Mouse (Mus musculus) neural tube, postnatal 0 days (tissue): ENCODE results near the gene Olfr373. TPM values are rescaled to one million over a fixed set of nuclear protein-coding genes. Genes with fewer than 3 reads are reported as not detected.

Experiments
- polyA plus RNA-seq: library from polyadenylated mRNA; unstranded; fragments of >200 nt; fragmentation: Nextera tagmentation; extraction: Ambion mirVana; gene quantifications from 2 replicates; pipeline ENCODE4 v1.2.1, GENCODE M21; 2015

Olfr373 gene
- not detected in 2 replicates for polyA plus RNA-seq

GRCm38 (mm10) chr8:72082877-72083276, at the start of gene Olfr373:
Olfr373 (plus strand) TSS chr8:72083177.

GRCm38 (mm10) chr8:72040918-72041317, 42.1 kb upstream of the Olfr373 start, which contains the start of gene Olfr372:
Olfr372 (plus strand) TSS chr8:72041218.

GRCm38 (mm10) chr8:72106740-72107139, 23.8 kb downstream of the Olfr373 start, which contains the start of gene Olfr374:
Olfr374 (plus strand) TSS chr8:72107040.

GRCm38 (mm10) chr8:72134756-72135445, 51.9 kb downstream of the Olfr373 start, which contains the start of gene Tpm4:
Tpm4 (plus strand) TSS chr8:72134975.

Other genes starting within 250 kb of the Olfr373 start
- gene Zfp709, start 201.2 kb upstream of the Olfr373 start, polyA plus RNA-seq: 5.1 and 5.7 TPM in 2 replicates
- gene Zfp882, start 174.6 kb upstream of the Olfr373 start, polyA plus RNA-seq: 10.9 and 11.4 TPM in 2 replicates
- gene Zfp617, start 174.5 kb upstream of the Olfr373 start, polyA plus RNA-seq: 26.3 and 26.8 TPM in 2 replicates
- gene Zfp961, start 132.1 kb upstream of the Olfr373 start, polyA plus RNA-seq: 12.7 and 13.6 TPM in 2 replicates
- gene Cyp4f18, start 73.6 kb upstream of the Olfr373 start, polyA plus RNA-seq: 1.3 and 1.6 TPM in 2 replicates
- gene Olfr372, start 42.0 kb upstream of the Olfr373 start, polyA plus RNA-seq: not detected in 2 replicates
- gene Olfr374, start 23.9 kb downstream of the Olfr373 start, polyA plus RNA-seq: not detected in 2 replicates
- 100 and 103 TPM in 2 replicates for gene Tpm4, start 51.8 kb downstream of the Olfr373 start, polyA plus RNA-seq
- gene Rab8a, start 78.0 kb downstream of the Olfr373 start, polyA plus RNA-seq: 61.4 and 65.5 TPM in 2 replicates
- gene Hsh2d, start 106.5 kb downstream of the Olfr373 start, polyA plus RNA-seq: not detected in 2 replicates
- not detected in 2 replicates for gene Cib3, start 129.7 kb downstream of the Olfr373 start, polyA plus RNA-seq
- not detected in 2 replicates for gene Gm11034, start 130.5 kb downstream of the Olfr373 start, polyA plus RNA-seq
- gene Fam32a, start 136.6 kb downstream of the Olfr373 start, polyA plus RNA-seq: 62.6 and 65.6 TPM in 2 replicates
- 198 and 225 TPM in 2 replicates for gene Ap1m1, start 156.8 kb downstream of the Olfr373 start, polyA plus RNA-seq
- 6.4 and 8.0 TPM in 2 replicates for gene Gm10282, start 222.1 kb downstream of the Olfr373 start, polyA plus RNA-seq
- 12.0 and 15.9 TPM in 2 replicates for gene Klf2, start 235.9 kb downstream of the Olfr373 start, polyA plus RNA-seq